Mouse (Mus musculus) myocyte (in vitro differentiated cells): ENCODE measurements around the gene Scaf11. TPM values are rescaled to one million over a fixed set of nuclear protein-coding genes. Genes with fewer than 3 reads are reported as not detected.

Experiments
- H3K27me3 ChIP-seq: one replicate; pipeline ENCODE4 v1.6.1; 2011; ENCODE audit not compliant: control insufficient read depth, insufficient read depth, insufficient read length
- H3K36me3 ChIP-seq: one replicate; pipeline ENCODE4 v1.6.1; 2011; ENCODE audit not compliant: control insufficient read depth, insufficient read depth
- H3K4me2 ChIP-seq: one replicate; pipeline ENCODE4 v1.6.1; 2011; ENCODE audit warnings: low read depth, control low read depth
- H3K4me3 ChIP-seq: one replicate; pipeline ENCODE4 v1.5.1; 2011; ENCODE audit warnings: mild to moderate bottlenecking, control low read depth, moderate library complexity
- H3K79me2 ChIP-seq: one replicate; pipeline ENCODE4 v1.6.1; 2011; ENCODE audit not compliant: control insufficient read depth, insufficient read depth
- H3ac ChIP-seq: one replicate; pipeline ENCODE4 v1.6.1; 2011; ENCODE audit not compliant: control insufficient read depth, insufficient read length
- CEBPB ChIP-seq: IDR thresholded peaks from 2 replicates; pipeline ENCODE4 v1.6.1; 2011; ENCODE audit warnings: mild to moderate bottlenecking, moderate library complexity; ENCODE audit not compliant: poor library complexity, insufficient read depth, severe bottlenecking
- E2F4 ChIP-seq: IDR thresholded peaks from one replicate; pipeline ENCODE4 v1.6.1; 2011; ENCODE audit warnings: mild to moderate bottlenecking, control low read depth, moderate library complexity; ENCODE audit not compliant: insufficient read depth
- MAX ChIP-seq: IDR thresholded peaks from one replicate; pipeline ENCODE4 v1.6.1; 2011; ENCODE audit warnings: low read depth, mild to moderate bottlenecking, control low read depth
- MYOD1 ChIP-seq, 3 experiments: IDR thresholded peaks; one replicate each; pipeline ENCODE4 v1.6.1; 2011; ENCODE audit warnings: control low read depth in 2 of 3, low read depth in 2 of 3, mild to moderate bottlenecking in 2 of 3, moderate library complexity in 1 of 3; ENCODE audit not compliant: insufficient read length in 2 of 3, control insufficient read depth in 1 of 3
- MYOG ChIP-seq, 3 experiments: IDR thresholded peaks; one replicate each; pipeline ENCODE4 v1.6.1; 2011; ENCODE audit warnings: control low read depth in 2 of 3, low read depth in 2 of 3, mild to moderate bottlenecking in 2 of 3; ENCODE audit not compliant: insufficient read length in 2 of 3, control insufficient read depth in 1 of 3, insufficient read depth in 1 of 3
- POLR2A ChIP-seq: IDR thresholded peaks from one replicate; pipeline ENCODE4 v1.6.1; 2011; ENCODE audit warnings: low read depth, mild to moderate bottlenecking, control low read depth, moderate library complexity; ENCODE audit not compliant: insufficient read length
- POLR2AphosphoS2 ChIP-seq: IDR thresholded peaks from one replicate; pipeline ENCODE4 v1.6.1; 2011; ENCODE audit warnings: low read depth, control low read depth; ENCODE audit not compliant: insufficient read length
- REST ChIP-seq: IDR thresholded peaks from one replicate; pipeline ENCODE4 v1.6.1; 2011; ENCODE audit warnings: mild to moderate bottlenecking, control low read depth, moderate library complexity; ENCODE audit not compliant: insufficient read depth, insufficient read length
- SRF ChIP-seq: IDR thresholded peaks from one replicate; pipeline ENCODE4 v1.6.1; 2011; ENCODE audit warnings: low read depth; ENCODE audit not compliant: control insufficient read depth, insufficient read length
- TCF12 ChIP-seq: IDR thresholded peaks from one replicate; pipeline ENCODE4 v1.6.1; 2011; ENCODE audit warnings: mild to moderate bottlenecking, control low read depth; ENCODE audit not compliant: poor library complexity, insufficient read depth, severe bottlenecking
- TCF3 ChIP-seq: IDR thresholded peaks from one replicate; pipeline ENCODE4 v1.6.1; 2011; ENCODE audit warnings: low read depth, control low read depth; ENCODE audit not compliant: insufficient read length
- USF1 ChIP-seq: IDR thresholded peaks from one replicate; pipeline ENCODE4 v1.6.1; 2011; ENCODE audit warnings: low read depth, mild to moderate bottlenecking, control low read depth, moderate library complexity
- polyA plus RNA-seq: library from polyadenylated mRNA; unstranded; fragments of >200 nt; fragmentation: generic; extraction: Trizol; gene quantifications from one replicate; pipeline ENCODE4 v1.2.1, GENCODE M21; 2012; ENCODE audit warnings: missing spikeins

Scaf11 gene
- polyA plus RNA-seq, 1 experiment: 21.6 TPM

- no peaks in the 10 kb centered on the region for H3K79me2 ChIP-seq
- H3K4me3 ChIP-seq: no peak overlapping the region
- peak overlapping the region; percentile 51 for H3K4me2 ChIP-seq
- H3K36me3 ChIP-seq: no peaks in the 10 kb centered on the region
- TF ChIP-seq MYOG (IDR thresholded peaks at IDR 0.05; ENCODE audit: control insufficient read depth in 1 of 3, insufficient read depth in 1 of 3, insufficient read length in 2 of 3, low read depth in 2 of 3): peak; percentile 9 to 71 (median 32)
- TF ChIP-seq CEBPB: no peak
- peak in 2 of 3 experiments; percentile 43 to 84 for TF ChIP-seq MYOD1 (IDR thresholded peaks at IDR 0.05; ENCODE audit: control insufficient read depth in 1 of 3, insufficient read length in 2 of 3, low read depth in 2 of 3)
- no peaks in the 10 kb centered on the region for H3K27me3 ChIP-seq
- H3ac ChIP-seq: no peak overlapping the region
These were observed 13.8 kb upstream of the Scaf11 start for GRCm38 (mm10) chr15:96474325-96474955.

- Histone ChIP-seq H3ac (no peak overlapping the region), H3K36me3 (no peaks in the 10 kb centered on the region), H3K4me3 (no peak overlapping the region), H3K4me2 (no peak overlapping the region), H3K79me2 (no peaks in the 10 kb centered on the region), H3K27me3 (no peaks in the 10 kb centered on the region)
- no peak for TF ChIP-seq POLR2A
- no peak for TF ChIP-seq TCF12
- no peak for TF ChIP-seq MYOG (IDR thresholded peaks at IDR 0.05; ENCODE audit: control insufficient read depth in 1 of 3, insufficient read depth in 1 of 3, insufficient read length in 2 of 3, low read depth in 2 of 3)
- no peak for TF ChIP-seq MYOD1 (IDR thresholded peaks at IDR 0.05; ENCODE audit: control insufficient read depth in 1 of 3, insufficient read length in 2 of 3, low read depth in 2 of 3)
- TF ChIP-seq SRF: no peak
- no peak for TF ChIP-seq TCF3
- TF ChIP-seq MAX: no peak
- TF ChIP-seq CEBPB: no peak
- no peak for TF ChIP-seq REST
- TF ChIP-seq POLR2AphosphoS2: no peak
- no peak for TF ChIP-seq E2F4
- TF ChIP-seq USF1: no peak
These were observed 13.3 kb upstream of the Scaf11 start for GRCm38 (mm10) chr15:96473920-96474319.

GRCm38 (mm10) chr15:96468316-96468715, 7.7 kb upstream of the Scaf11 start:
- Histone ChIP-seq H3K79me2 (no peaks in the 10 kb centered on the region), H3ac (no peak overlapping the region), H3K27me3 (no peaks in the 10 kb centered on the region), H3K4me2 (no peak overlapping the region), H3K36me3 (no peaks in the 10 kb centered on the region), H3K4me3 (no peak overlapping the region)
- TF ChIP-seq USF1 (no peak), SRF (no peak), TCF3 (no peak)

- no peaks in the 10 kb centered on the region for H3K79me2 ChIP-seq
- TF ChIP-seq REST (no peak), POLR2AphosphoS2 (no peak), SRF (no peak), POLR2A (no peak), E2F4 (no peak), USF1 (no peak), MAX (no peak), TCF3 (no peak), CEBPB (no peak), MYOG (IDR thresholded peaks at IDR 0.05; ENCODE audit: control insufficient read depth in 1 of 3, insufficient read depth in 1 of 3, insufficient read length in 2 of 3, low read depth in 2 of 3) (no peak), MYOD1 (IDR thresholded peaks at IDR 0.05; ENCODE audit: control insufficient read depth in 1 of 3, insufficient read length in 2 of 3, low read depth in 2 of 3) (no peak), TCF12 (no peak)
- H3K27me3 ChIP-seq: no peaks in the 10 kb centered on the region
- no peak overlapping the region for H3K4me3 ChIP-seq
- H3ac ChIP-seq: no peak overlapping the region
- H3K36me3 ChIP-seq: no peaks in the 10 kb centered on the region
- no peak overlapping the region for H3K4me2 ChIP-seq
These were observed 7.2 kb upstream of the Scaf11 start for GRCm38 (mm10) chr15:96467844-96468243.

- Histone ChIP-seq H3K36me3 (no peaks in the 10 kb centered on the region), H3K79me2 (no peaks in the 10 kb centered on the region), H3K4me3 (no peak overlapping the region), H3ac (no peak overlapping the region), H3K27me3 (no peaks in the 10 kb centered on the region), H3K4me2 (no peak overlapping the region)
- no peak for TF ChIP-seq POLR2A
- TF ChIP-seq POLR2AphosphoS2: no peak
- no peak for TF ChIP-seq MAX
- TF ChIP-seq USF1: no peak
These were observed 5.8 kb upstream of the Scaf11 start for GRCm38 (mm10) chr15:96466362-96466903.
